8 mouse cellular contexts compared by ENCODE assay signal in the genomic region with DNA sequence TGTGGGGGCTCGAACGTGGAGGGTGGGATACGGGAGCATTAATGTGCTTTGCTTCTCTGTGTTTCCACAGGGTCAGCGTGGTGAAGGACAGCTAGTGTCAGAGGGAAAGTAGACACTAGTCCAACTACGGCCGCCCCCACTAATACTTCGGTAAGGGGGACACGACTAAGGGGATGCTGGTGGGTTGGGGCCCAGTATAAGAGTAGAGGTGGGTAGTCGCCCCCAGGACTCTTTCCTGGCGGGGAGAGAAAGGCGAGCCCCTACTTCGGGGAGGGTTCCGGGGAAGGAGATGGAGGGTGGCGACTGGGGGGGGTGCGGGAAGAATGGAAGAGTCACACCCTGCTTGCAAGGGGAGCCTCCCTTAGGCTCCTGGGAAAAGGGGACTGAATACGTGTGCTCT. TPM values are rescaled to one million over a fixed set of nuclear protein-coding genes. Genes with fewer than 3 reads are reported as not detected.
DNase-seq lines count a peak whose midpoint lies in the region; ATAC-seq and TF ChIP-seq lines count a peak whose summit lies in the region.

No protein-coding gene starts in this region.

- H3K4me3 ChIP-seq in bone marrow, adult 2 months (replicated peaks; ENCODE audit: control insufficient read depth, low read depth, low read length) = peak overlapping the region; percentile 84
- H3K4me3 ChIP-seq in heart, embryonic 11.5 days (ENCODE audit: low read depth, low read length) = peak overlapping the region; percentile 59
- peak overlapping the region; percentile 51 for H3K4me3 ChIP-seq in limb, embryonic 11.5 days (ENCODE audit: low read depth, low read length)

- H3K27ac ChIP-seq in bone marrow, adult 2 months (ENCODE audit: control insufficient read depth, insufficient read depth, low read depth, low read length, poor library complexity) = no peak overlapping the region
- no peak overlapping the region for H3K27ac ChIP-seq in heart, embryonic 11.5 days (ENCODE audit: low read depth, low read length)
- no peak overlapping the region for H3K27ac ChIP-seq in limb, embryonic 11.5 days (replicated peaks; ENCODE audit: low read depth, low read length)

- H3K9ac ChIP-seq in heart, embryonic 11.5 days (ENCODE audit: low read depth, low read length) = 0 out of 2 replicates have a peak overlapping the region, but pooled peaks have one; percentile 3
- H3K9ac ChIP-seq in limb, embryonic 11.5 days (ENCODE audit: low read length) = no peak overlapping the region

- intact Hi-C loops in heart, postnatal 25 days (cut with DNase I) = no loop called here

- no peak for TF ChIP-seq CTCF in bone marrow, adult 2 months (IDR thresholded peaks at IDR 0.05; ENCODE audit: control insufficient read depth, insufficient read depth, low read length)

- ATAC-seq in heart, embryonic 11.5 days (replicated peaks; ENCODE audit: insufficient number of reproducible peaks, low FRiP score, low TSS enrichment) = 0 out of 2 replicates have a peak, but pooled peaks have one; percentile 11
- 0 out of 2 replicates have a peak, but pooled peaks have one; percentile 0 for ATAC-seq in limb, embryonic 11.5 days (ENCODE audit: insufficient number of reproducible peaks, low FRiP score, low TSS enrichment, low read depth)

- H3K4me2 ChIP-seq in heart, embryonic 11.5 days = peak overlapping the region; percentile 82
- peak overlapping the region; percentile 66 for H3K4me2 ChIP-seq in limb, embryonic 11.5 days (ENCODE audit: low read depth, severe bottlenecking)

- no peaks in the 10 kb centered on the region for H3K9me3 ChIP-seq in heart, embryonic 11.5 days (replicated peaks; ENCODE audit: control insufficient read depth, low read length)
- no peaks in the 10 kb centered on the region for H3K9me3 ChIP-seq in limb, embryonic 11.5 days (ENCODE audit: control insufficient read depth, low read length)

- WGBS in bone marrow, adult 2 months = 17% methylated on average over 16 of the region's 16 CpGs
- WGBS in heart, embryonic 11.5 days (ENCODE audit: insufficient replicate concordance) = 11% methylated on average over 16 of the region's 16 CpGs
- WGBS in limb, embryonic 11.5 days = 18% methylated on average over 16 of the region's 16 CpGs

- H3K36me3 ChIP-seq in heart, embryonic 11.5 days (ENCODE audit: control insufficient read depth, insufficient read depth, low read length) = no peaks in the 10 kb centered on the region
- no peaks in the 10 kb centered on the region for H3K36me3 ChIP-seq in limb, embryonic 11.5 days (ENCODE audit: control insufficient read depth, insufficient read depth, low read length)

- no peak for TF ChIP-seq POLR2A in bone marrow, adult 2 months (IDR thresholded peaks at IDR 0.05; ENCODE audit: borderline replicate concordance, control insufficient read depth, low read depth, low read length)

- peak; percentile 92 for DNase-seq in heart, adult 11 months
- DNase-seq in heart, postnatal 25 days (ENCODE audit: low spot score) = no peak
- no peak for DNase-seq in limb, embryonic 11.5 days (ENCODE audit: low spot score)
- peak; percentile 12 for DNase-seq in naive thymus-derived CD4-positive, alpha-beta T cell, adult 2 months (ENCODE audit: low read depth)
- DNase-seq in gastrocnemius, postnatal 4 days (ENCODE audit: low spot score in 2 of 2) = no peak
- DNase-seq in urinary bladder, postnatal 4 days (ENCODE audit: low spot score in 2 of 2) = no peak

- H3K27me3 ChIP-seq in heart, embryonic 11.5 days (ENCODE audit: control insufficient read depth, insufficient read depth, low read length) = peaks cover 17% of the 10 kb centered on the region
- H3K27me3 ChIP-seq in limb, embryonic 11.5 days (ENCODE audit: control insufficient read depth, insufficient read depth, low read length) = peaks cover 11% of the 10 kb centered on the region

- no peaks in the 10 kb centered on the region for H3K4me1 ChIP-seq in bone marrow, adult 2 months (ENCODE audit: control insufficient read depth, insufficient read depth, low read length)
- no peaks in the 10 kb centered on the region for H3K4me1 ChIP-seq in heart, embryonic 11.5 days (ENCODE audit: control insufficient read depth, insufficient read depth, low read length)
- no peaks in the 10 kb centered on the region for H3K4me1 ChIP-seq in limb, embryonic 11.5 days (ENCODE audit: control insufficient read depth, insufficient read depth, low read length)

RNA-seq across cellular contexts. Expression of gene Bcorl1, which starts 1.6 kb away (rescaled TPM):
- 1 to 10 TPM; 5.3 to 7.6 TPM for total RNA-seq in heart, postnatal 25 days (2021)
- 15.3 and 27.3 TPM in 2 replicates for polyA plus RNA-seq in bone marrow, adult 2 months (2011; ENCODE audit: insufficient read depth, insufficient read length, low replicate concordance, missing spikeins)
- polyA plus RNA-seq in heart, embryonic 11.5 days (2014; fragmentation: Nextera tagmentation; extraction: Ambion mirVana) = 4.7 and 6.6 TPM in 2 replicates
- polyA plus RNA-seq in limb, embryonic 11.5 days (2014; fragmentation: Nextera tagmentation; extraction: Ambion mirVana) = 5.3 and 5.4 TPM in 2 replicates
- total RNA-seq in gastrocnemius, postnatal 4 days (2021) = 10 to 100 TPM; 11.1 to 11.2 TPM

Comparison
In these comparisons a context has a peak if more than half of its experiments do, and no peak if none do; other contexts are left out.
1. DNase-seq: peak in heart, adult 11 months (single experiment) and naive thymus-derived CD4-positive, alpha-beta T cell, adult 2 months (single experiment); none in heart, postnatal 25 days (single experiment), limb, embryonic 11.5 days (single experiment), gastrocnemius, postnatal 4 days (0 of 2) and urinary bladder, postnatal 4 days (0 of 2).
2. Peak in every context shown above with its lines, with median percentiles within 50 percentile points of each other: H3K4me3 ChIP-seq.